Mouse (Mus musculus) hematopoietic stem cell, adult 5-6 weeks (primary cell): ENCODE measurements at regions not wholly inside any gene's neighbourhood (a gene's known extent, or its start where the extent isn't known, plus 50 kb on each side); places are given as distances from the start of the nearest gene placed in this dataset.

Source experiments
- ATAC-seq, 2 experiments: fragments of 125-278 bp in 1 of 2; replicated peaks in 1 of 2; 2 replicates each; pipeline ENCODE4 v1.8.0; 2016 to 2017; ENCODE audit warnings: inconsistent platforms in 2 of 2, mild to moderate bottlenecking in 2 of 2, moderate number of reproducible peaks in 2 of 2, low read depth in 1 of 2, moderate TSS enrichment in 1 of 2; ENCODE audit not compliant: low FRiP score in 2 of 2, poor library complexity in 2 of 2, severe bottlenecking in 2 of 2, insufficient read depth in 1 of 2, low TSS enrichment in 1 of 2

- no peak for ATAC-seq
Measured at GRCm38 (mm10) chr9:6027272-6027671, 141.1 kb upstream of the Pdgfd start.

GRCm38 (mm10) chr9:6066419-6066818, 102.0 kb upstream of the Pdgfd start:
- ATAC-seq: no peak

- ATAC-seq: no peak
Measured at GRCm38 (mm10) chr9:6067460-6067859, 100.9 kb upstream of the Pdgfd start.

- no peak for ATAC-seq
Measured at GRCm38 (mm10) chr9:6081271-6081670, 87.1 kb upstream of the Pdgfd start.

GRCm38 (mm10) chr9:6089913-6090312, 78.5 kb upstream of the Pdgfd start:
- peak; percentile 74 to 93 for ATAC-seq

- no peak; a peak in 1 of 4 replicates for ATAC-seq
Measured at GRCm38 (mm10) chr9:6090747-6091146, 77.6 kb upstream of the Pdgfd start.

- no peak for ATAC-seq
Measured at GRCm38 (mm10) chr9:6108093-6108492, 60.3 kb upstream of the Pdgfd start.
